Mouse (Mus musculus) lung, embryonic 15.5 days (tissue): Measurements from ENCODE around the gene Ptma. TPM values are rescaled to one million over a fixed set of nuclear protein-coding genes. Genes with fewer than 3 reads are reported as not detected.
A peak's percentile ranks its signal among the peaks of the same experiment; 100 is the strongest.
"Not testable (repeated sequence)": the region's sequence is repeated elsewhere in the genome, so short reads cannot be mapped to it uniquely, and the experiment has no call there.

Source experiments
- ATAC-seq: fragments of 200-750 bp; cut with Nextera tagmentation; 2 replicates; pipeline ENCODE4 v1.8.0; 2017; ENCODE audit warnings: moderate number of reproducible peaks, borderline replicate concordance; ENCODE audit not compliant: low FRiP score, low TSS enrichment; ENCODE audit errors: extremely low read depth
- H3K27ac ChIP-seq: fragments of 300-500 bp; sonication (generic); 2 replicates; pipeline ENCODE4 v1.5.1; 2015; ENCODE audit warnings: moderate library complexity, mild to moderate bottlenecking, inconsistent platforms
- H3K27me3 ChIP-seq: fragments of 300-500 bp; sonication (generic); 2 replicates; pipeline ENCODE4 v1.6.1; 2015; ENCODE audit warnings: inconsistent platforms
- H3K36me3 ChIP-seq: fragments of 300-500 bp; sonication (generic); 2 replicates; pipeline ENCODE4 v1.6.1; 2015; ENCODE audit warnings: inconsistent platforms
- H3K4me1 ChIP-seq: fragments of 300-500 bp; sonication (generic); 2 replicates; pipeline ENCODE4 v1.6.1; 2015; ENCODE audit warnings: inconsistent platforms
- H3K4me2 ChIP-seq: fragments of 300-500 bp; sonication (generic); 2 replicates; pipeline ENCODE4 v1.6.1; 2015; ENCODE audit warnings: inconsistent platforms, mild to moderate bottlenecking, moderate library complexity
- H3K4me3 ChIP-seq: fragments of 300-500 bp; sonication (generic); 2 replicates; pipeline ENCODE4 v1.5.1; 2015; ENCODE audit warnings: mild to moderate bottlenecking, inconsistent platforms
- H3K9ac ChIP-seq: fragments of 300-500 bp; sonication (generic); 2 replicates; pipeline ENCODE4 v1.6.1; 2015; ENCODE audit warnings: inconsistent platforms
- H3K9me3 ChIP-seq: fragments of 300-500 bp; sonication (generic); 2 replicates; pipeline ENCODE4 v1.6.1; 2016; ENCODE audit warnings: inconsistent platforms
- WGBS: fragments of 180-500 bp; shearing (Covaris S2); methylation state at CpG from one replicate; pipeline ENCODE4 v1.1.7; 2015; 5-methylcytosine and 5-hydroxymethylcytosine counted together
- polyA plus RNA-seq: library from polyadenylated mRNA; unstranded; fragments of >200 nt; fragmentation: Nextera tagmentation; extraction: Ambion mirVana; gene quantifications from 2 replicates; pipeline ENCODE4 v1.2.1, GENCODE M21; 2015

Gene Ptma
- polyA plus RNA-seq, 1 experiment from 2014 or later: 2,819 TPM

GRCm38 (mm10) chr1:86532362-86533051, 6.0 kb downstream of the Ptma start:
- peak overlapping the region; percentile 65 for H3K27ac ChIP-seq
- H3K27me3 ChIP-seq: no peaks in the 10 kb centered on the region
- peaks cover 26% of the 10 kb centered on the region for H3K36me3 ChIP-seq
- H3K4me3 ChIP-seq: peak overlapping the region; percentile 9; the same call in 1 of the 2 replicates
- H3K4me2 ChIP-seq: peak overlapping the region; percentile 26; the same call in 1 of the 2 replicates
- peak overlapping the region; percentile 9; the same call in 1 of the 2 replicates for H3K9ac ChIP-seq
- H3K9me3 ChIP-seq: no peaks in the 10 kb centered on the region
- peak; percentile 43 for ATAC-seq
- H3K4me1 ChIP-seq: peaks cover 33% of the 10 kb centered on the region
- WGBS: 25% methylated on average over 11 of the region's 11 CpGs

- Histone ChIP-seq H3K27me3 (no peaks in the 10 kb centered on the region), H3K36me3 (peaks cover 26% of the 10 kb centered on the region), H3K27ac (peak overlapping the region; percentile 21; the same call in 1 of the 2 replicates), H3K4me3 (no peak overlapping the region), H3K9ac (no peak overlapping the region), H3K9me3 (no peaks in the 10 kb centered on the region), H3K4me2 (no peak overlapping the region), H3K4me1 (peaks cover 33% of the 10 kb centered on the region)
- ATAC-seq: no peak
- WGBS: 69% methylated on average over 6 of the region's 6 CpGs
Observed at GRCm38 (mm10) chr1:86533411-86534130, 7.0 kb downstream of the Ptma start.

GRCm38 (mm10) chr1:86538383-86538782, 11.9 kb downstream of the Ptma start:
- H3K9ac ChIP-seq: no peak overlapping the region
- H3K4me3 ChIP-seq: no peak overlapping the region
- H3K4me1 ChIP-seq: no peaks in the 10 kb centered on the region
- H3K27ac ChIP-seq: no peak overlapping the region
- H3K9me3 ChIP-seq: no peaks in the 10 kb centered on the region
- 62% methylated on average over 3 of the region's 3 CpGs for WGBS
- no peak for ATAC-seq
- peaks cover 17% of the 10 kb centered on the region; the same call in 1 of the 2 replicates for H3K36me3 ChIP-seq
- no peaks in the 10 kb centered on the region for H3K27me3 ChIP-seq
- no peak overlapping the region for H3K4me2 ChIP-seq

- H3K36me3 ChIP-seq: peaks cover 28% of the 10 kb centered on the region; the same call in 1 of the 2 replicates
- H3K4me1 ChIP-seq, H3K4me2 ChIP-seq, H3K9ac ChIP-seq, H3K27me3 ChIP-seq, H3K4me3 ChIP-seq, H3K9me3 ChIP-seq, H3K27ac ChIP-seq, ATAC-seq: not testable (repeated sequence)
- WGBS: 83% methylated on average over 12 of the region's 12 CpGs
Observed at GRCm38 (mm10) chr1:86539583-86539982, 13.1 kb downstream of the Ptma start.

- no peak for ATAC-seq
- WGBS: 85% methylated on average over 2 of the region's 2 CpGs
- no peak overlapping the region for H3K27ac ChIP-seq
- no peak overlapping the region for H3K4me2 ChIP-seq
- H3K4me1 ChIP-seq: no peaks in the 10 kb centered on the region
- no peaks in the 10 kb centered on the region for H3K27me3 ChIP-seq
- H3K9ac ChIP-seq: no peak overlapping the region
- peaks cover 40% of the 10 kb centered on the region for H3K36me3 ChIP-seq
- H3K9me3 ChIP-seq: no peaks in the 10 kb centered on the region
- H3K4me3 ChIP-seq: no peak overlapping the region
Observed at GRCm38 (mm10) chr1:86542584-86542983, 16.1 kb downstream of the Ptma start.

- Histone ChIP-seq H3K4me1 (no peaks in the 10 kb centered on the region), H3K4me3 (no peak overlapping the region), H3K9ac (no peak overlapping the region), H3K27ac (no peak overlapping the region), H3K27me3 (no peaks in the 10 kb centered on the region), H3K4me2 (no peak overlapping the region), H3K36me3 (peaks cover 42% of the 10 kb centered on the region), H3K9me3 (no peaks in the 10 kb centered on the region)
- 60% methylated on average over 3 of the region's 3 CpGs for WGBS
- no peak for ATAC-seq
Observed at GRCm38 (mm10) chr1:86546797-86547196, 20.3 kb downstream of the Ptma start.

GRCm38 (mm10) chr1:86551299-86551698, 24.8 kb downstream of the Ptma start:
- no peak overlapping the region for H3K27ac ChIP-seq
- no peak overlapping the region for H3K9ac ChIP-seq
- H3K4me2 ChIP-seq: no peak overlapping the region
- no peak overlapping the region for H3K4me3 ChIP-seq
- H3K9me3 ChIP-seq: no peaks in the 10 kb centered on the region
- ATAC-seq: no peak
- 64% methylated on average over 4 of the region's 4 CpGs for WGBS
- H3K36me3 ChIP-seq: peaks cover 4% of the 10 kb centered on the region; the same call in 1 of the 2 replicates
- H3K27me3 ChIP-seq: no peaks in the 10 kb centered on the region
- no peaks in the 10 kb centered on the region for H3K4me1 ChIP-seq

- H3K27me3 ChIP-seq: no peaks in the 10 kb centered on the region
- no peaks in the 10 kb centered on the region for H3K9me3 ChIP-seq
- H3K4me3 ChIP-seq: no peak overlapping the region
- ATAC-seq: no peak
- H3K27ac ChIP-seq: no peak overlapping the region
- no peaks in the 10 kb centered on the region for H3K4me1 ChIP-seq
- WGBS: 40% methylated on average over 2 of the region's 2 CpGs
- no peak overlapping the region for H3K4me2 ChIP-seq
- H3K36me3 ChIP-seq: 0 out of 2 replicates have a peak, but pooled peaks cover 4% of the 10 kb centered on the region
- H3K9ac ChIP-seq: no peak overlapping the region
Observed at GRCm38 (mm10) chr1:86551877-86552276, 25.4 kb downstream of the Ptma start.

- 0 out of 2 replicates have a peak, but pooled peaks cover 4% of the 10 kb centered on the region for H3K36me3 ChIP-seq
Observed at GRCm38 (mm10) chr1:86555665-86556064, 29.1 kb downstream of the Ptma start.

GRCm38 (mm10) chr1:86557872-86558271, 31.3 kb downstream of the Ptma start:
- H3K27me3 ChIP-seq: no peaks in the 10 kb centered on the region
- no peaks in the 10 kb centered on the region for H3K9me3 ChIP-seq
- no peak overlapping the region for H3K27ac ChIP-seq
- no peak overlapping the region for H3K9ac ChIP-seq
- H3K4me3 ChIP-seq: no peak overlapping the region
- no peak overlapping the region for H3K4me2 ChIP-seq
- peaks cover 12% of the 10 kb centered on the region for H3K36me3 ChIP-seq
- WGBS: 57% methylated on average over 7 of the region's 7 CpGs
- H3K4me1 ChIP-seq: no peaks in the 10 kb centered on the region
- ATAC-seq: no peak

More at GRCm38 (mm10) chr1:86555665-86556064, 29.1 kb downstream of the Ptma start:
- H3K4me2 ChIP-seq: no peak overlapping the region
- H3K27ac ChIP-seq: no peak overlapping the region
- ATAC-seq: no peak
- H3K9me3 ChIP-seq: no peaks in the 10 kb centered on the region
- 77% methylated on average over 3 of the region's 3 CpGs for WGBS
- H3K9ac ChIP-seq: no peak overlapping the region
- H3K27me3 ChIP-seq: no peaks in the 10 kb centered on the region
- no peaks in the 10 kb centered on the region for H3K4me1 ChIP-seq
- H3K4me3 ChIP-seq: no peak overlapping the region

- Histone ChIP-seq H3K27me3 (no peaks in the 10 kb centered on the region), H3K36me3 (peaks cover 17% of the 10 kb centered on the region), H3K4me1 (no peaks in the 10 kb centered on the region), H3K9me3 (no peaks in the 10 kb centered on the region), H3K9ac (no peak overlapping the region), H3K4me3 (no peak overlapping the region), H3K27ac (no peak overlapping the region), H3K4me2 (no peak overlapping the region)
- 90% methylated on average over 3 of the region's 3 CpGs for WGBS
- ATAC-seq: no peak
Observed at GRCm38 (mm10) chr1:86559232-86559631, 32.7 kb downstream of the Ptma start.

GRCm38 (mm10) chr1:86562663-86563062, 36.1 kb downstream of the Ptma start:
- WGBS: 73% methylated on average over 2 of the region's 2 CpGs
- H3K27me3 ChIP-seq: no peaks in the 10 kb centered on the region
- ATAC-seq: no peak
- H3K9me3 ChIP-seq: no peaks in the 10 kb centered on the region
- H3K4me2 ChIP-seq: no peak overlapping the region
- no peak overlapping the region for H3K4me3 ChIP-seq
- H3K36me3 ChIP-seq: peaks cover 15% of the 10 kb centered on the region
- no peak overlapping the region for H3K27ac ChIP-seq
- H3K9ac ChIP-seq: no peak overlapping the region
- H3K4me1 ChIP-seq: no peaks in the 10 kb centered on the region
